Mouse (Mus musculus): ENCODE results near the gene Stac.

- TF ChIP-seq EP300 (IDR thresholded peaks at IDR 0.05; ENCODE audit: low read depth): no peak
- TF ChIP-seq CTCF (IDR thresholded peaks at IDR 0.05; ENCODE audit: low read depth): no peak
Measured at GRCm38 (mm10) chr9:111562217-111562988, 127.7 kb downstream of the Stac start.

Data from liver, embryonic 14.5 days (tissue).